Mouse (Mus musculus) liver, postnatal 0 days (tissue): ENCODE data around the gene Faap100. TPM values are rescaled to one million over a fixed set of nuclear protein-coding genes. Genes with fewer than 3 reads are reported as not detected.

Experiments
- ATAC-seq: fragments of 200-750 bp; cut with Nextera tagmentation; 2 replicates; pipeline ENCODE4 v1.8.0; 2017; ENCODE audit warnings: mild to moderate bottlenecking, moderate library complexity
- DNase-seq: peaks from one replicate; pipeline ENCODE4 v3.0.0-alpha.2; 2016
- H3K27ac ChIP-seq: fragments of 300-500 bp; sonication (generic); 2 replicates; pipeline ENCODE4 v1.5.1; 2014; ENCODE audit warnings: antibody characterized with exemption, moderate library complexity, mild to moderate bottlenecking, low read depth
- H3K27me3 ChIP-seq: fragments of 300-500 bp; sonication (generic); 2 replicates; pipeline ENCODE4 v1.6.1; 2014; ENCODE audit warnings: low read length, control low read depth, mixed read lengths; ENCODE audit not compliant: insufficient read depth
- H3K36me3 ChIP-seq: fragments of 300-500 bp; sonication (generic); replicated peaks from 2 replicates; pipeline ENCODE4 v1.6.1; 2014; ENCODE audit warnings: mild to moderate bottlenecking, control low read depth, low read length, moderate library complexity, mixed read lengths; ENCODE audit not compliant: insufficient read depth
- H3K4me1 ChIP-seq: fragments of 300-500 bp; sonication (generic); 2 replicates; pipeline ENCODE4 v1.6.1; 2014; ENCODE audit warnings: antibody characterized with exemption, mild to moderate bottlenecking, control low read depth; ENCODE audit not compliant: insufficient read depth
- H3K4me2 ChIP-seq: fragments of 300-500 bp; sonication (generic); 2 replicates; pipeline ENCODE4 v1.6.1; 2014; ENCODE audit warnings: low read depth, mild to moderate bottlenecking, low read length, moderate library complexity, mixed read lengths
- H3K4me3 ChIP-seq: fragments of 300-500 bp; sonication (generic); 2 replicates; pipeline ENCODE4 v1.5.1; 2014; ENCODE audit warnings: low read depth, low read length
- H3K9ac ChIP-seq: fragments of 300-500 bp; sonication (generic); replicated peaks from 2 replicates; pipeline ENCODE4 v1.6.1; 2014; ENCODE audit warnings: mild to moderate bottlenecking, moderate library complexity
- H3K9me3 ChIP-seq: fragments of 300-500 bp; sonication (generic); 2 replicates; pipeline ENCODE4 v1.6.1; 2016; ENCODE audit warnings: mild to moderate bottlenecking, control low read depth, low read length, mixed read lengths
- CTCF ChIP-seq: sonication (generic); IDR thresholded peaks from 2 replicates; pipeline ENCODE4 v1.5.1; 2016; ENCODE audit warnings: antibody characterized with exemption, low read depth
- EP300 ChIP-seq: IDR thresholded peaks from 2 replicates; pipeline ENCODE4 v1.6.1; 2016; ENCODE audit warnings: antibody characterized with exemption, low read depth, mild to moderate bottlenecking
- WGBS: fragments of 180-500 bp; shearing (Covaris S2); extraction: QIAGEN DNeasy Blood & Tissue Kit; methylation state at CpG from one replicate; pipeline ENCODE4 v1.1.7; 2014; ENCODE audit not compliant: insufficient replicate concordance; 5-methylcytosine and 5-hydroxymethylcytosine counted together
- polyA plus RNA-seq: library from polyadenylated mRNA; unstranded; fragments of >200 nt; fragmentation: Nextera tagmentation; extraction: Ambion mirVana; gene quantifications from 2 replicates; pipeline ENCODE4 v1.2.1, GENCODE M21; 2015

Gene Faap100
- polyA plus RNA-seq: 5.5 and 5.8 TPM in 2 replicates

- Histone ChIP-seq H3K4me3 (peak within 1 kb of the TSS; percentile 71), H3K27me3 (no peaks in the 10 kb centered on the region), H3K4me1 (peaks cover 17% of the 10 kb centered on the region), H3K27ac (peak within 1 kb of the TSS; percentile 59), H3K4me2 (peak within 1 kb of the TSS; percentile 95), H3K9ac (peak within 1 kb of the TSS; percentile 71), H3K36me3 (peaks cover 48% of the 10 kb centered on the region), H3K9me3 (no peaks in the 10 kb centered on the region)
- peak; percentile 94 for DNase-seq
- TF ChIP-seq EP300: no peak
- TF ChIP-seq CTCF: peak; percentile 87
- ATAC-seq: peak; percentile 93
- 15% methylated on average over 46 of the region's 54 CpGs for whole genome bisulfite sequencing
These were observed at the start of gene Faap100 for GRCm38 (mm10) chr11:120378611-120379540. Gene Faap100 (minus strand): TSS chr11:120378764.

- Histone ChIP-seq H3K36me3 (peaks cover 75% of the 10 kb centered on the region), H3K9me3 (no peaks in the 10 kb centered on the region), H3K27ac (no peak overlapping the region), H3K9ac (no peak overlapping the region), H3K4me1 (0 out of 2 replicates have a peak, but pooled peaks cover 4% of the 10 kb centered on the region), H3K4me2 (no peak overlapping the region), H3K27me3 (no peaks in the 10 kb centered on the region), H3K4me3 (no peak overlapping the region)
- ATAC-seq (no peak), DNase-seq (no peak)
- 87% methylated on average over 3 of the region's 3 CpGs for WGBS
- TF ChIP-seq EP300 (no peak), CTCF (no peak)
These were observed 48.2 kb upstream of the Faap100 start for GRCm38 (mm10) chr11:120426727-120427126.

GRCm38 (mm10) chr11:120423569-120424295 is 45.2 kb upstream of the Faap100 start:
- WGBS: 70% methylated on average over 9 of the region's 9 CpGs
- Histone ChIP-seq H3K4me2 (no peak overlapping the region), H3K27me3 (no peaks in the 10 kb centered on the region), H3K27ac (peak overlapping the region; percentile 62; the same call in 1 of the 2 replicates), H3K36me3 (peaks cover 84% of the 10 kb centered on the region), H3K9ac (no peak overlapping the region), H3K4me3 (no peak overlapping the region), H3K9me3 (no peaks in the 10 kb centered on the region), H3K4me1 (0 out of 2 replicates have a peak, but pooled peaks cover 4% of the 10 kb centered on the region)
- ATAC-seq (peak; percentile 68), DNase-seq (peak; percentile 72)
- no peak for TF ChIP-seq EP300
- TF ChIP-seq CTCF: peak; percentile 80

GRCm38 (mm10) chr11:120422651-120423568 is 44.3 kb upstream of the Faap100 start:
- 70% methylated on average over 13 of the region's 13 CpGs for WGBS
- TF ChIP-seq EP300 (no peak), CTCF (no peak)
- Histone ChIP-seq H3K4me2 (no peak overlapping the region), H3K9ac (no peak overlapping the region), H3K4me1 (0 out of 2 replicates have a peak, but pooled peaks cover 4% of the 10 kb centered on the region), H3K27me3 (no peaks in the 10 kb centered on the region), H3K4me3 (no peak overlapping the region), H3K27ac (peak overlapping the region; percentile 62), H3K9me3 (no peaks in the 10 kb centered on the region), H3K36me3 (peaks cover 84% of the 10 kb centered on the region)
- ATAC-seq: peak; percentile 85
- DNase-seq: no peak

- Histone ChIP-seq H3K4me1 (0 out of 2 replicates have a peak, but pooled peaks cover 4% of the 10 kb centered on the region), H3K9ac (no peak overlapping the region), H3K27me3 (no peaks in the 10 kb centered on the region), H3K36me3 (peaks cover 78% of the 10 kb centered on the region), H3K4me2 (no peak overlapping the region), H3K9me3 (no peaks in the 10 kb centered on the region), H3K4me3 (no peak overlapping the region), H3K27ac (no peak overlapping the region)
- ATAC-seq (no peak), DNase-seq (no peak)
- TF ChIP-seq EP300 (no peak), CTCF (no peak)
- WGBS: 93% methylated on average over 1 of the region's 1 CpGs
These were observed 40.0 kb upstream of the Faap100 start for GRCm38 (mm10) chr11:120418592-120418991.
